Mouse (Mus musculus) left cerebral cortex, adult 2 months (tissue): ENCODE data around the gene Mep1a. TPM values are rescaled to one million over a fixed set of nuclear protein-coding genes. Genes with fewer than 3 reads are reported as not detected.
"Not testable (repeated sequence)": the region's sequence is repeated elsewhere in the genome, so short reads cannot be mapped to it uniquely, and the experiment has no call there.

ENCODE experiments used
- DNase-seq, 2 experiments: peaks; one replicate each; pipeline ENCODE4 v3.0.0; 2021 to 2022; ENCODE audit warnings: low spot score in 2 of 2, mixed read lengths in 1 of 2; ENCODE audit errors: extremely low spot score in 1 of 2
- H3K27ac ChIP-seq: fragments of 200-600 bp; 2 replicates; pipeline ENCODE4 v1.8.1; 2022
- H3K4me3 ChIP-seq: fragments of 200-600 bp; 2 replicates; pipeline ENCODE4 v1.8.1; 2022
- CTCF ChIP-seq: fragments of 200-600 bp; IDR thresholded peaks from 2 replicates; pipeline ENCODE4 v1.8.1; 2022; ENCODE audit warnings: antibody characterized with exemption, mild to moderate bottlenecking, moderate library complexity
- intact Hi-C: fragments of 180-260 bp; cut with DNase I; formaldehyde crosslinking; loops from one replicate; pipeline ENCODE4 v1.15.1; 2025
- total RNA-seq, 2 experiments: library from RNA; stranded (reverse); gene quantifications; 2 replicates each; pipeline ENCODE4 v1.2.3; 2021

Gene Mep1a
- total RNA-seq, 2 experiments from 2014 or later: not detected

DNA sequence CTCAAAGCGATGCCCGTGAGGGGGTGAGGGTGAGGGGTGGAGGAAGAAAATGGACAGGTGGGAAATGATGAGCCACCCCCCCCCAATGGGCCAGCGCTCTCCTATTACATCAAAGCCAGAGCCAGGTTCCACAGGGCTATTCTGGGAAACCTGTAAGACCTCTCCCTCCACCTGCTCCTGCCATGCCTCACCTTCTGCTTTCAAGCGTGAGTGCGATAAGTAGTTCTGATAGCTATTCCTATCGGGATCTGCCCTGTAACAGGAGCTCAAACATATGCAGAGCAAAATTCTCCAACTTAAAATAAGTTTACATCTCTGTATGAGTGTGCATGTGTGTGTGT lies 2.0 kb upstream of the Mep1a start:
- Histone ChIP-seq H3K4me3 (no peak overlapping the region), H3K27ac (no peak overlapping the region)
- no peak for DNase-seq
- intact Hi-C loops: no loop called here
- TF ChIP-seq CTCF: no peak

DNA sequence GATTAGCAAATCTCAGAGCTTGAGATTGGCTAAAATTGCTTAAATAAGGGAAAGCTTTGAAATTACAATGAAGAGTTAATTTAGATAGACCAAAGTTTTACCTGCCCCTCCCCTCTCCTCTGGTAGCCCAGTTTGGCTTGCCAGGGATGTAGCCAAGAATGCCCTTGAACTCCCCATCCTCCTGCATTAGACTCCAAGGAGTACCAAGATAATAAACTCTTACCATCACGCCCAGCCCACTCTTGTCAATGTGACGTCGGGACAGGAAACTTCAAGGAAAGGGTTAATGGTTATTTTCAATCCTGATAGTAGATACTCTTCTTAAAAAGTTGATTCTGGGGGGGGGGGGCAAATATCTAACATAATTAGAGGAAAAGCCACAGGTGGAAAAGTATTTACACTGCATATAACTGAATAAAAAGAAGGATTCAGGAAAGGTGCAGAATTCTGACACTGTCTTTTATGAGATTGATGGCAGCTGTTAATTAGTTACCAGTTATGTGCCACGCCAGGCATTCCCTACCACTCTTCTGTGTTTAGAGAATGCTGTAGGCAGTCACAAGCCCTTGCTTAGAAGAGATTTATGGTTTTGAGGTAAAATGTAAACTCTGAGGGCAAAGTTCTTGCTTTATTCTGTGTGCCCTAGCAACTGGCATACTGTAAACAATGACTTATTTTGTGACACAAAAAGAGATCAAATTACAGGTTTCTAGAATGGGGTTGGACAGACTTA lies 1.4 kb upstream of the Mep1a start:
- intact Hi-C loops: no loop called here
- Histone ChIP-seq H3K4me3 (no peak overlapping the region), H3K27ac (no peak overlapping the region)
- no peak for TF ChIP-seq CTCF
- no peak for DNase-seq

DNA sequence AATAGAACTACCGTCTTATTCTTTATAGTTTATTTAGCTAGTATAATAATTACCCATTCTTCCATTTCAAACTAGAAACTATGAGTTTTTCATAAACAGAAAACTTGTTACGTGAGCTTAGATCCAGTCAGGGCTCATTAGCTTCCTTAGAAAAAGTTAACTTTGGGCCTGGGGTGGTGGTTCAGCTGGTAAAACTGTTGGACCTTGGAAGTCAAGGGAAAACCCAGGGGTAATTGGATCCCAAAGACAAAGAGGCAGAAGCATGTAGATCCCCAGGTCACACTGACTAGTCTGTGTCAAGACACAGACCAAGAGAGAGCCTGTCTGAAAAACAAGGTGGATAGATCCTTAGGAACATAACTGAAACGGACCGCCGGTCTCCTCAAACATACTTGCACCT lies 981 bp downstream of the Mep1a start:
- no peak for DNase-seq
- intact Hi-C loops: no loop called here
- no peak for TF ChIP-seq CTCF
- no peak overlapping the region for H3K4me3 ChIP-seq
- H3K27ac ChIP-seq: no peak overlapping the region

DNA sequence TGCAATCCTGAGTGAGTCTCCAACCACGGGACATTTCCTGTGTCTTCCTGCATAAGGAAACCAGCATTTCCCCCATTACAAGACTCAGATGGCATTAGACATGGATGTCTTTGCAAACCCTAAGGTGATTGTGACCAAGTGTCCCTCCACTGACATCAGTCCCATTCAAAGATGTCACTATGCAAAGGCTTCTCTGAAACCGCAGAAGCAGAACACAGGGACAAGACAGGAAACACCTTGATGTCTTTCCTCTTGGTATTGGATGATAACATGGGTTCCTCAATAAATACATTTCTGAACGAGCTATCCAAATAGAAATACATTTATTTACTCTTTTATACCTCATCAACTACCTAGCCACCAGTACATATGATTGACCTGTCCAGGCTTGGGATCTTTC lies 1.4 kb downstream of the Mep1a start:
- DNase-seq: no peak
- TF ChIP-seq CTCF: no peak
- H3K27ac ChIP-seq: no peak overlapping the region
- H3K4me3 ChIP-seq: no peak overlapping the region
- intact Hi-C loops: no loop called here

DNA sequence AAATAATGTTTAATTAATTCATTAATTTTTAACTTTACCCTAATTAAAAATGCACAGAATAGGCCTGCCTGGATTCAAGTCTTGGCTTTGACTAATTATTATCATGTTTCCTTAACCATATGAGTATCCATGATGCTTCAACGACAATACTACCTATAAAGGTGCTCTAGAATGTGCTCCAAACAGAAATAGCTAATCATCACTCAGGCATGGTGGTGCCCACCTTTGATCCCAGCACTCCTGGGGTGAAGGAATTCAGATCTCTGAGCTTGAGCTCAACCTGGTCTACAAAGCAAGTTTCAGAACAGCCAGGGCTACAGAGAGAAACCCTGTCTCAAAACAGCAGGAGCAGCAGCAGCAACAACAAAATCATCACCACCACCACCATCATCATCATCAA lies 2.1 kb downstream of the Mep1a start:
- intact Hi-C loops: no loop called here

DNA sequence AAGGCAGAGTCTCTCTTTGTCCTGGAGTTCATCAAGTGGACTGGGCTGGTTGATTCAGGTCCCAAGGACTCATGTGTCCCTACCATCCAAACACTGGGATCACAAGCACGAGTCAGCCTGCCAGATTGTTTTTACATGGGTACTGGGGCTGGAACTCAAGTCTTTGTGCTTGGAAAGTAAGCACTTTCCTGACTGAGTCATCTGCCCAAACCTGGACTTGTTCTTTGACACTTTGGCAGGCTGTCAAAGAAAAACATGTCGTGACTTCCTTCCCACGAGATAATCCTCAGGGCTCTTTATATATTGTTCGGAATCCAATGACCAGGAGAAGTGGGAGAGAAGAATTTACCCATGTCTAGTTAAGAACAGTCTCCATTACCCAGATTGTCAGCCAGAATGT lies 5.1 kb downstream of the Mep1a start:
- intact Hi-C loops: no loop called here
- no peak for TF ChIP-seq CTCF
- no peak overlapping the region for H3K27ac ChIP-seq

More for the DNA sequence above, 2.1 kb downstream of the Mep1a start:
- Histone ChIP-seq H3K27ac (no peak overlapping the region), H3K4me3 (no peak overlapping the region)
- no peak for TF ChIP-seq CTCF
- DNase-seq: no peak

DNA sequence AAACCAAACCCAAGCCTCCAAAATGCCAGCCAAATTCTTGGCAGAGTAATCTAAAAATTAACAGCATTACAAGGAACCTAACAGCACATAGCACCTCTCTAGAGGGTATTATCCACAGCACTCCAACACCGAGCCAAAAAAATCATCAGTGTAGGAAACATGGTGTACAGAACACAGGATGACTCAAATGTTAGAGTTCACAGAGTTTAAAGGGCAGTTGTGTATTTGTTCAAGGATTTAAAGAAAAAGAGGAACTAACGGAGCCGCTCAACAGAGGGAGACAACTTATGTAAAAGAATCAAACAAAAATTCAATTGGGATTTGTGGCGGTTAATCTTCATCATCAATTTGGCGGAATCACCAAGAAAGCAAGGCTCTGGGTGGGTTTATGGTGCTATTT lies 7.1 kb downstream of the Mep1a start:
- Histone ChIP-seq H3K4me3 (no peak overlapping the region), H3K27ac (no peak overlapping the region)
- no peak for TF ChIP-seq CTCF
- DNase-seq: no peak
- intact Hi-C loops: no loop called here

More for the DNA sequence above, 5.1 kb downstream of the Mep1a start:
- DNase-seq: no peak
- no peak overlapping the region for H3K4me3 ChIP-seq

DNA sequence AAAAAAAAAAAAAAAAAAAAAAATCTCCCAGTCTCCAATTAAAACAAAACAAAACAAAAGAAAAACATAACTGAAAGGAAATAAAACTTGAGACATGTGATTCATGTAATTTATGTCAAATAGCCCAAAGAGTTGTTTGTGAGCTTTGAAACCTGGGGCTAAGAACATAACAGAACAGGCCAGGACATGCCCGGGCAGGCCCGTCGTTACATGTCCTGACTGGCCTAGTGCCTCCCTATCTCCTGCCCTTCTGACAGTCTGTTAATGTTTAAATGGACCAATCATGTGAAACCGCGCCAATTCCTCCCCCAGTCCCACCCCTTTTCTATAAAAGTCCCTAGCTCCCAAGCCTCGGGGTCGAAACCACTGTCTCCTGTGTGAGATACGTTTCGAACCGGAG lies 12.2 kb downstream of the Mep1a start:
- DNase-seq, H3K4me3 ChIP-seq, intact Hi-C loops, H3K27ac ChIP-seq: not testable (repeated sequence)

DNA sequence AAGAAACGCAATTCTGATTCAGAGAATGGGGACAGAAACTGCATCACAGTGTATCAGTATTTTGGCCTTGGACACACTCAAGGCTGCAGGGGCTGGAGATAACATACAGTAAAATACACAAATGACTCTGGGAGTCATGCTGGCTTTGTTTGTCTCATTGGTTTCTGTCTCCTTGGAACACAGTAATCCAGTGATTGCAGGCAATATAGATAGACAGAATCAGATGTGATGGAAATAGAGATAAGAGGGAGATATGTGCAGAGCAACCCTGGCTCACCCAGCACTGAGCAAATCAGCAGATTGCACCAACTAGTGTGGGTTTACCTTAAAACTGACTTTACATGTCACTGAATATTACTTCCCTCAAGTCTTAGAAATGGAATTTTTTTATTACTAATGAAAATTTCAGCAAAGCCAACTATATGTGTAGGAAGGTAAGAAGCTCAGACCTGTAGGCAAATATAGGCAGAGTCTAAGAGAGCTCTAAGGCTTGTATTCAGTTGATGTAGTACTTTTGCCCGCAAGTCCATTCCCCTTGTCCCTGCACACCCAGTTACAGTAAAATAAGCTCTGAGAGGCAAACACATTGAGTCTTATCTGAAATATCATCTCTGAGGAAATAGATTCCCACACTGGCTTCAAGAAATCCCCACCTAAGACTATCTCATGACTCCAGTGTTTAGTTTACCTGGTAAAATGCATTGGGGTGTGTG lies 14.0 kb downstream of the Mep1a start:
- Histone ChIP-seq H3K27ac (no peak overlapping the region), H3K4me3 (no peak overlapping the region)
- TF ChIP-seq CTCF: no peak
- intact Hi-C loops: no loop called here
- no peak for DNase-seq

DNA sequence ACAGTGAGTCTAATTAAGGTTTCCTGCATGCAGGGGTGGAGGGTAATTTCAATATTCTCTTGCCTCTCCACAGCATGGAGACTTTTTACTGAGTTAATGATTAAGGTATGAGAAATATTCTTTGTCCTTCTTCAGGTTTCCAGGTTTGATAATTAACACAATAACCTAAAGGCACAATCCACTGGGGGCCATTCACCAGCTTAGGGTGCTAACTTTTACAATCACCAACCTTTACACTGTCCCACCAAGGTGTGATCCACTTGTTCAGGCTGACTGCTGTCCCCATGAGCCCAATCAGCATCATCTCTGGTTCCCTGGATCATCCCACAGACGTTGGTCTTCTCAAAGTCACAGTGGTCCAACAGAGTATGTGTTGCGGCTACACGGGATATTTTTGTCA lies 16.6 kb downstream of the Mep1a start:
- intact Hi-C loops: no loop called here
- DNase-seq: no peak
- Histone ChIP-seq H3K4me3 (no peak overlapping the region), H3K27ac (no peak overlapping the region)
- TF ChIP-seq CTCF: no peak

DNA sequence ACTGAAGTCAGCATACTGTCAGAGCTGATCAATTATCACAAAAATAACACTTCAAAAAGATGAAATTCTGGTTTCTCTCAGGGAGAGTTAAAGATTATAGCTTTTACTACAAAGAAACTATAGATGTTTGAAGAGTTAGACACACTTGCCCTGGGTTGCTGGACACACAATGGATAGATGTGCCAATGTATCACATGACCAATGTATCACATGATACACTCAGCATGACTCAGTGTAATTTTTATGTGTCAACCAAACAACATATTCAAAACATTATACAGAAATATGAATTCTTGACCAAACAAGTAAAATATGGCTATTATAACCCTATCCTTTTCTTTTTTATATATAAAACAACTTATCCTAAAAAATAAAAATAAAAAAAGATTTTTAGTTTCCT lies 25.0 kb downstream of the Mep1a start:
- DNase-seq: no peak
- no peak overlapping the region for H3K4me3 ChIP-seq
- no peak for TF ChIP-seq CTCF
- H3K27ac ChIP-seq: no peak overlapping the region
- intact Hi-C loops: no loop called here

DNA sequence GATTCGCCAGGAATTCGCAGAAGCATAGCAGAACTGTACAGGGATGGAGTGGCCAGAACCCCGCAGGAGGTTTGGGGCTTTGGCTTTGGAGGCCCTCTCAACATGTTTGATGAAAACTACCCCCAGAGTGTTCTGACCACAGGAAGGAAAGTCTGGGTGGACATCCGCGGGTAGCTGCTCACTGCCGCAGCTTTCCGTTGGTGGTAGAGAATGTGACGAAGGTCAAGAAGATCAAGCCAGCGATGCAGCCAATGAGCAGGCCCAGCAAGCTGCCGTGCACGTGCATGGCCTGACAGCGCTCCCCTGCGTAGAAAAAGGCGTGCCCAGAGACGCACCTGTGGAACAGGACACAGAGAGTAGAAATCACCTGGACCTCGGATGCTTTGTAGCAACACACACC lies 27.8 kb downstream of the Mep1a start:
- intact Hi-C loops: no loop called here
- DNase-seq: no peak

DNA sequence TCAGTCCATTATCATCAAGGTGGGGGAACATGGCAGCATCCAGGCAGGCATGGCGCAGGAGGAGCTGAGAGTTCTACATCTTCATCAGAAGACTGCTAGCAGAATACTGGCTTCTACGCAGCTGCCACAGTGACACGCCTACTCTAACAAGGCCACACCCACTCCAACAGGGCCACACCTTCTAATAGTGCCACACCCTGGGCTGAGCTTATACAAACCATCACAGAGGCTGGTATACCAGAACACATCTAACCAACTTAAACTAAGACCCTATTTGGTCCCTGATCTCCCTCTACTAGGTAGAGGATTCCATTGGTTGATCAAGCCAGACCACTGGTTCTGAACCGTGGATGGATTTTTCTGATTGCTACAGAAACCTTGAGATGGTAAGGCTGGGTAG lies 30.1 kb downstream of the Mep1a start:
- H3K4me3 ChIP-seq: no peak overlapping the region
- TF ChIP-seq CTCF: no peak
- no peak for DNase-seq
- intact Hi-C loops: no loop called here
- H3K27ac ChIP-seq: no peak overlapping the region

More for the DNA sequence above, 27.8 kb downstream of the Mep1a start:
- Histone ChIP-seq H3K4me3 (no peak overlapping the region), H3K27ac (no peak overlapping the region)
- TF ChIP-seq CTCF: no peak
